Mouse (Mus musculus) thymus, postnatal 0 days (tissue): ENCODE measurements around the gene Clybl. TPM values are rescaled to one million over a fixed set of nuclear protein-coding genes. Genes with fewer than 3 reads are reported as not detected.

Experiments used
- DNase-seq: peaks from one replicate; pipeline ENCODE4 v3.0.0-alpha.2; 2015; ENCODE audit warnings: low spot score
- polyA plus RNA-seq: library from polyadenylated mRNA; unstranded; fragments of >200 nt; fragmentation: Nextera tagmentation; extraction: Ambion mirVana; gene quantifications from 2 replicates; pipeline ENCODE4 v1.2.1, GENCODE M21; 2015

Gene Clybl
- polyA plus RNA-seq, 1 experiment from 2014 or later = 8.8 TPM

- DNase-seq = no peak
These were observed 175.8 kb downstream of the Clybl start for GRCm38 (mm10) chr14:122357316-122357715.

GRCm38 (mm10) chr14:122358592-122358991 lies 177.1 kb downstream of the Clybl start:
- DNase-seq = no peak

DNA sequence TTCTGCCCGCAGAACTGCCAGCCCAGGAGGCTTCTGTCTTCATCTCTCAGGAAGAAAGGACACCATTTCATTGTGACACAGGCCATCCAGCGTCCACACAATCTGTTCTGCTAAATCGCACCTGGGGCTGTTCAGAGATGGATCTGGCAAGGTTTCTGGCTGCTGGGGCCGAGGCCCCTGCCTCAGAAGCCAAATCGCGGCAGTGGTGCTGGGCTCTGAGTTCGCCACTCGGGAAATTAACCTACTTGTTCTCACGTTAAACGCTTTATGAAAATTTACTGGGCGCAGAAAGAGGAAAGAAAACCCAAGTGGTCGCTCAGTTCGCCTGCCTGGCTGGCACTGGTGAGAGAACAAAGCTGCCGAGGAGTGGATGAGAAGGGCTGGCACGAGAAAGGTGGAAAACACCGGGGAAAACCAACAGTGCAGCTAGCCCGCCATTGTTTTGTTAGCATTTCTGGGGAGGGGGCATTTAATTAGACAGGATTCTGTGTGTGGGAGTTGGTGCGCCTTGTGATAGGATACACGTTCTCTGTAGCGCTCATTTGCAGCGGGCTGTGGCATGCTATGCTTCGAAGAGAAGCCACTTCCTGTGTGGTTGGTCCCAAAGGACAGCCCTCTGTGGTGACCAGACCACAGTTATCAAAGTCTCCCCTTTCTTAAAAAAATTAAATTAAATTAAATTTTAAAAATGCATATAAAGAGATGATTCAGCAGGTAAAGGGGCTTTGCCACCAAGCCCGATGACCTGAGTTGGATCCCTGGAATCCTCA lies 177.8 kb downstream of the Clybl start:
- DNase-seq = no peak

DNA sequence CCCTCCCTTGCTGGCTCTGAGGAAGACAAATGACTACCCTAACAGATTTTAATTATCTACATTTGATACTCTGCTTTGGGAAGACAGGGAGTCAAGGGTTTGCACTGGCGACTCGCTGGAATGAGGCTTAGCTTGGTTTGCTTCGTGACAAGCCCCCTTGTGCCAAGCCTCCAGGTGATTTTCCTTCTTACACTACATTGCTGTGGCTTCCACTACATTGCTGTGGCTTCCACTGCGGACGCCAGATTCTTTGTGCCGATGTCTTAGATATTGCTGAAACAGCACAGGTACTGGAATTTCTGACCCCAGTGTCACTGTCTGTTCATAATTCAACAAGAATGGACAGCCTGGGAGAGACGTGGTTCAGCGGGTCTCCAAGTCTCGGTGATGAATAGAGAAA lies 180.3 kb downstream of the Clybl start:
- no peak for DNase-seq

DNA sequence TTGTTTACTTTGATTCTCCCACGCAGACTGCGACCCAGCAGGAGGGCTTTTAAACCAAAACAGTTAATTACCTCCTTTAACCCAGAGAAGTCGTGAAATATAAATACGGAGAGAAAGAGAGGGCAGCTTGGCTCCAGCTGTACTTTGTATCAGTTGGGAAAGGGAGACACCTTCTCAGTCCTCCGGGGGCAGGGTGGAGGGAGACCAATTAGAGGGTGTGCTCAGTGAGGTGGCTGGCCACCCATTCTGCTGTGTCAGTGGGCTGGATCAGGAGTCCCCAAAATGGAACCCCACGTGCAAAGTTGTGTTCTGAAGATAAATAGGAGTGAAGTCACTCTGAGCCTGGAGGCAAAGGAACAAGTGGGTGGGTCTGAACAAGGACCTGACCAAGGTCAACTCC lies 181.7 kb downstream of the Clybl start:
- no peak for DNase-seq

DNA sequence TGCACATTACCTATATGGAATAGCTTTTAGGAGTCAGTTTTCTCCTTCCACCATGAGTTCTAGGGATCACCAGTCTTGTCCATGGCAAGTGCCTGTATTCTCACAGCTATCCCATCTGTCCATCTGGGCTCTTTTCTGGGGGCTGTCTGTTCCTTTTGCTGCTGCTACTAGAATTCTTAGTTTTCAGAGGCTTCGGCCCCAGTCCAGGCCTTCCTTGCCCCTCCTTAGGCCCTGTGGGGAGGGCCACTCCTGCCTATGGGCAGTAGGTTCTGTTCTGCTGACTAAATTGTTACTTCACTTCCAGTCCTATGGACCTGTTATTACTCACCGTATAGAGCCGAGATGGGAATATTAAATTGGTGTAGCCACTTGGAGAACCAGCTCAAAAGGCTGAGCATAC lies 182.5 kb downstream of the Clybl start:
- no peak for DNase-seq

DNA sequence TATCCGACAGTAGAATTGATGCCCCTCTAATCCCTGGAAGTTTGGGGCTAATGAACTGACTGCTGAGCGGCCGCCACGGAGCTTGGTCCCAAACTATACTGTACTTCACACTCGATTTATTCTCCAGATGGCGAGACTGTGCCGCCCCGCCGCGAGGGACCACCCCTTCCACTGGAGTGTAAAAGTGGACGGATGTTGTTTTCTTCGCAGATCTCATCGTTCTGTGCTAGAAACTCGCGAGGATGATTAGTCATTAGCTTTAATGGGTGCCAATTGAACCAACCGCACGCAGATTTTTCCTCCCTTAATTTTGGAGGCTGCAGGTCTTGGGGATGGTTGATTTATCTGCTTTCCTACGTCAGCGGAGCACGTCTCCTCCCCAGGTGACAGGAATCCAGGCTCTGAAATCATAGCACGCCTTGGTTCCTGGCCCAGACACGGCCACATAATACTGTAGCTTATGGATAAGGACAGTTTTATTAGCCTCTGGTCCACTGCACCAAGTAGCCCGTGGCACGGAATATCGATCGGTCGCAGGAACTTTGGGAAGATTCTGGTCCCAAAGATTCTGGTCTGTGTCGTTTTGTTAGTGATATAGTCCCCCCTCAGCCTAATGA lies 185.9 kb downstream of the Clybl start:
- DNase-seq = no peak

DNA sequence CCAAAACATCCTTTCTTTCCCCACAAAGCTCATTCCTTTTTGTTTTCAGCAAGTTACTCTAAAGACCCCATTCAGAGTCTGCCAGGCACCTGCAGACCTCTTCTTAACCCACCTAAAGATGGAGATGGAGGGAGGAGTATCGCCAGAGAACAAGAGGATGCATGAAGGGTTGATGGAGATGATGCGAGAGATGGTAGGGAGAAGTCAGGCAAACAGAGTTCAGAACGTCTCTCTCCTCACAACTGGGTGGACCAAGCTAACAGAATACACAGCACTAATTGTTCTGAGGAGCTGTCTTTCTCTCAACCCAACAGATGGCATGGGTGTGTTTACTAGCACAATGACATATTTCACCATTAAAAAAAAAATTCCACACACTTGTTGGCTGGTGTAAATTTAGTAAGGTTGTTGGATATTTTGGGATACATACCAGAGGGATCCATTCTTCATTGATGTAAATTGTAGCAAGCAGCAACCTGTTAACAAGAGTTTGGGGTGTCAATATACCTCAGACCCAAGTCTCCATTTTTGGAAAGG lies 186.4 kb downstream of the Clybl start:
- no peak for DNase-seq

GRCm38 (mm10) chr14:122368501-122368900 lies 187.0 kb downstream of the Clybl start:
- no peak for DNase-seq

- DNase-seq = no peak
These were observed 190.5 kb downstream of the Clybl start for GRCm38 (mm10) chr14:122371979-122372378.

GRCm38 (mm10) chr14:122373458-122373857 lies 192.0 kb downstream of the Clybl start:
- no peak for DNase-seq

- DNase-seq = no peak
These were observed 192.9 kb downstream of the Clybl start for GRCm38 (mm10) chr14:122374285-122374997.

GRCm38 (mm10) chr14:122375070-122375811 lies 193.7 kb downstream of the Clybl start:
- no peak for DNase-seq

DNA sequence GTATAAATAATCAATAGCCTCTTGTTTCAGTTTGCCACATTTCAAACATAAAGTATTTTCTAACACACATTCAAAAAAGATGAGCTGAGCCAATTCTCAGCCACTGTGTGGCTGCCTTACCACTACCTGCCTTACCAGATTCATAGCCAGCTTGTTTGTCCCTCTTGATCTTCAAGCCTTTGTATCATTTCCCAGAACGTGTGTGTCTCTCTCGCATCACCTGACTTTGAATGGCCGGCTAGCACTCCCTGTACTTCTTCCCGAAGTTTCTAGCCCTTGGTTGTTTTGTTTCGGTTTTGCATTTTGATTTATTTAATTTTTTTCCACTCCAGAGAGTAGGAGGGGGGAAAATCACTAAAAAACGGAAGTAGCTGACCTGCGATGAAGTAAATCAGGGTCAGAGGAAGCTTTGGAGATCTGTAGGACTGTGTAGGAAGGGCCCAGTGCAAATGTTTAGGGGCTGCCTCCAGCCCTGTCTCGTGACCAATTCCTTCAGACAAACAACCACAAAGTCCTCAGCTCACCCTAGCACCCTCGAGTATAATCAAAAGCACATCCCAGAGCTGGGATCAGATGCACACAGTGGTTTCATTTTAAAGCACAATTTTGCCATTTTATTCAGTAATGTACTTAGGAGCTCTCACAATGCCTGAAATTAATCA lies 195.1 kb downstream of the Clybl start:
- DNase-seq = no peak

DNA sequence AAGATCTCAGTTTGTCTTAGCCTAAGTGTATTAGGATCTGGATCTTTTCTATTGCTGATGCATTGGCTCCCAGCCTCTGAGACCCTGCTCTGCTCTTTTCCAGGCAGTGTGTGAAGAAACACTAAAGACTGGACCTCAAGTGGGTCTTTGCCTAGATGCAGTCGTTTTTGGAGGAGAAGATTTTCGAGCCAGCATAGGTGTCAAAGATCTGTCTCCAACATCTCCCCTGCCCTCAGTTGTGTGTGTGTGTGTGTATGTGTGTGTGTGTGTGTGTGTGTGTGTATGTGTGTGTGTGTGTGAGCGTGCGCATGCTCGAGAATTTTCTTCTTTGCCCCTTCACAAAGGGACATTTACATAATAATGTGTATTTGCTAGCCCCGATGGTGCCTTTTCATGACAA lies 196.2 kb downstream of the Clybl start:
- DNase-seq = no peak

DNA sequence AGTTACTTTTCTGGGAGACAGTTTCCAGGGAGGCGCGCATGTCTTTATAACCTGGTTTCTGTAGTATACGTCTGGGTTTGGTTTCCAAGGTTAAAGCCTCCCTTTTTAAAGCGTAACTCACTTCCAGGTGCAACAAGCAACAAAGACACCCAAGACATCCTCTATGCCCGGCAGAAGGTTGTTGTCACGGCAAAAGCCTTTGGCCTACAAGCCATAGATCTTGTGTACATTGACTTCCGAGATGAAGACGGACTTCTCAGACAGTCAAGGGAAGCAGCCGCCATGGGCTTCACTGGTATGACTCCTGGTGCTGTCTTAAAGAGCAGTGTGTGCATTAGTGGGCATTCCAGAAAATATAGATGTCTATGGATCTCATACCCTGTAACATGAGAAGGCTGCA lies 197.6 kb downstream of the Clybl start:
- no peak for DNase-seq

GRCm38 (mm10) chr14:122379996-122380395 lies 198.5 kb downstream of the Clybl start:
- DNase-seq = no peak

GRCm38 (mm10) chr14:122380896-122381845 lies 199.7 kb downstream of the Clybl start:
- DNase-seq = no peak

DNA sequence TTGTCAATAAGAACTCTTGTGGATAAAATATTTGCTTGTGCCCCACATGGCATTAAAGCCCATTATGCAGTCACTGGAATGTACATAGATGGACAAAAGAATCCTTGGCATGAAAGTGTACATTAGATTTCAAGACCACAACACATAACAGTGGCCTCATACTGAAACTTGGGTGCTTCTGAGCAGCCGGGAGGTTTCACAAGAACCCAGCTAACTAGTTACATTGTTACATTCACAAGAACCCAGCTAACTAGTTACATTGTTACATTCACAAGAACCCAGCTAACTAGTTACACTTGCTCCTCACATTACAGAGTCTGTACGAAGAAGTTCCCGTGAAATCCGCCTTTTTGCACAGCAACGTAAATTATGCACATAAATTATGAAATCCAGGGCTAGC lies 200.8 kb downstream of the Clybl start:
- DNase-seq = no peak

GRCm38 (mm10) chr14:122383931-122384330 lies 202.4 kb downstream of the Clybl start:
- DNase-seq = no peak
